Mouse (Mus musculus) thymus, postnatal 14 days (tissue): ENCODE measurements around the gene Ift27.

Source experiments
- DNase-seq: peaks from one replicate; pipeline ENCODE4 v3.0.0; 2021

The Ift27 gene

GRCm38 (mm10) chr15:78171651-78172050 lies 2.3 kb downstream of the Ift27 start:
- DNase-seq = peak; percentile 43

- DNase-seq = peak; percentile 76
These were observed 3.2 kb downstream of the Ift27 start for GRCm38 (mm10) chr15:78170708-78171107.

- DNase-seq = no peak
These were observed 4.3 kb downstream of the Ift27 start for GRCm38 (mm10) chr15:78169566-78169965.

GRCm38 (mm10) chr15:78165292-78165691 lies 8.6 kb downstream of the Ift27 start:
- DNase-seq = no peak

GRCm38 (mm10) chr15:78164466-78164865 lies 9.4 kb downstream of the Ift27 start:
- no peak for DNase-seq

- no peak for DNase-seq
These were observed 12.0 kb downstream of the Ift27 start for GRCm38 (mm10) chr15:78161946-78162345.

- DNase-seq = no peak
These were observed 15.6 kb downstream of the Ift27 start for GRCm38 (mm10) chr15:78158335-78158734.

GRCm38 (mm10) chr15:78157824-78158223 lies 16.1 kb downstream of the Ift27 start:
- no peak for DNase-seq

GRCm38 (mm10) chr15:78157330-78157729 lies 16.6 kb downstream of the Ift27 start:
- no peak for DNase-seq

GRCm38 (mm10) chr15:78155421-78155820 lies 18.5 kb downstream of the Ift27 start:
- no peak for DNase-seq

GRCm38 (mm10) chr15:78153045-78153775 lies 20.7 kb downstream of the Ift27 start:
- DNase-seq = no peak

- no peak for DNase-seq
These were observed 25.3 kb downstream of the Ift27 start for GRCm38 (mm10) chr15:78148565-78148964.

- no peak for DNase-seq
These were observed 33.7 kb downstream of the Ift27 start for GRCm38 (mm10) chr15:78140226-78140625.

GRCm38 (mm10) chr15:78134606-78135005 lies 39.3 kb downstream of the Ift27 start:
- DNase-seq = no peak

- DNase-seq = no peak
These were observed 40.5 kb downstream of the Ift27 start for GRCm38 (mm10) chr15:78133389-78133788.

GRCm38 (mm10) chr15:78119704-78120103 lies 54.2 kb downstream of the Ift27 start, which contains the start of gene Cacng2:
Cacng2 (minus strand) TSS chr15:78120028.
- peak; percentile 92 for DNase-seq

GRCm38 (mm10) chr15:78119248-78119647 lies 54.7 kb downstream of the Ift27 start:
- no peak for DNase-seq

GRCm38 (mm10) chr15:78118275-78118995 lies 55.5 kb downstream of the Ift27 start:
- DNase-seq = no peak

GRCm38 (mm10) chr15:78117731-78118130 lies 56.2 kb downstream of the Ift27 start:
- DNase-seq = no peak

GRCm38 (mm10) chr15:78116936-78117335 lies 57.0 kb downstream of the Ift27 start:
- DNase-seq = no peak

GRCm38 (mm10) chr15:78116244-78116643 lies 57.7 kb downstream of the Ift27 start:
- no peak for DNase-seq
